Mouse (Mus musculus): ENCODE results near the gene Mex3a.

Gene Mex3a

DNA sequence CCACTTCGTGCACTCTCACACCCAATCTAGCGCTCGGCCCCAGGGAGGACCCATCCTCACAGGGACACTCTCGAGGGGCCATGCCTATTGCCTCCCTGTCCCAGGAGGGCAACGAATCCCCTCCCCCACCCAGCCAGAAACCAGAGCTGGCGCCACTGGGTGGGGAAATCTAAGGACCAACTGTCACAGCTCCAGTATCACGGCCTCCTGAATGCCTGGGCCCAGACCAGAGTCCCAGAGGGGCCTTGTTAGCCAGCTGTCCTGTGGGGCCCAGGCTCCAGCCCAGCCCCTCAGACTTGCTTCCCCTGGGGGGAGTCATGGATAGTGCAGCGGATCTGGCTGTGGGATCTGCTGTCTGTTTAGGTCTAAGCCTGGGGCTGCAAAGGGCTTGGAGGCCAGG, 4.6 kb upstream of the Mex3a start:
- DNase-seq (ENCODE audit: low read depth, low spot score), result no peak

DNA sequence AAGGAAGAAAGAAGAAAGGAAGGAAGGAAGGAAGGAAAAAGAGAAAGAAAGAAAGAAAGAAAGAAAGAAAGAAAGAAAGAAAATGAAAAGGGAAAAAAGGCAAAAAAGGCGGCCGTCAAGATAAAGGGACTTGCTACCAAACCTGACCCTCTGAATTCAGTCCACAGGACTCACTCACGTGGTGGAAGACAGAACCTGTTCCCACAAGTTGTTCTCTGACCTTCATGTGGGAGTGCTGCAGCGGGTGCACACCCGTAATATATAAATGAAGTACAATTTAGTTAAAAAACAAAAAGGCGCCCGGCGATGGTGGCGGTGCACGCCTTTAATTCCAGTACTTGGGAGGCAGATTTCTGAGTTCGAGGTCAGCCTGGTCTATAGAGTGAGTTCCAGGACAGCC, 3.5 kb upstream of the Mex3a start:
- no peak for DNase-seq (ENCODE audit: low read depth, low spot score)

DNA sequence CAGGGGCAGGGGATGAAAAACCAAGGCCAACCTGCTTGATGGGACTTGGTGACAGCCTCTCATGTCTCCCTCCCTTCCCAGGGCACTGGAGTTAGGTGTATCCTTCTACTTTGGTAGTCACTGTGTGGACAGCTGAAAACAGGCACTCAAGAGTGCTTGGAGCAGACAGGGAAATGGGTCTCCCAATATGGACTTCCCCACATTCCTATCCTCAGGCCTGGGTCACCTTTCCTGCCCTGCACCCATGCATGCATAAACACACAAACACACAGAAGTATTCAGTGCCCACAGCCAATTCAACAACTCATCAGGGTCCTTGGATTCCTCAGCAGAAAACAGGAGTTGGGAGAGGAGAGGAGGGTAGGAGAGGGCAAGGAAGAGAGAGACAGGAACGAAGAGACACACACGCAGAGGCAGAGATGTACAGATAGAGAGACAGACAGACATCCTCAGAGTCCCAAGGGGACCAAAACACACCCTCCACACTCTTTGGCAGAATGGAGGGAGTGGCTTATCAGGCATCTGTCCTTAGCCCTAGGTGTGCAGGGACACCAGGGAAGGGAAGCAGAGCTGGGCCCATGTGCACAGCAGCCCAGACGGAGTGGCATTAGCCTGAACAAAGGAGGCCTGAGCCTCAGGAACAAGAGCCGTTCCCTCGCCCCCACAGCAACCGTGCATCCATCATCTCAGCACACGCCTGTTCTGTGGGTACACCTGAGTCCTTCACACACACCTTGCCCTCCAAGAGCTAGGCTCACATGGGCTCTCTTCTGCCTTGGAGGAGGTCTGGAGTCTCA, 2.8 kb upstream of the Mex3a start:
- DNase-seq (ENCODE audit: low read depth, low spot score), result no peak

DNA sequence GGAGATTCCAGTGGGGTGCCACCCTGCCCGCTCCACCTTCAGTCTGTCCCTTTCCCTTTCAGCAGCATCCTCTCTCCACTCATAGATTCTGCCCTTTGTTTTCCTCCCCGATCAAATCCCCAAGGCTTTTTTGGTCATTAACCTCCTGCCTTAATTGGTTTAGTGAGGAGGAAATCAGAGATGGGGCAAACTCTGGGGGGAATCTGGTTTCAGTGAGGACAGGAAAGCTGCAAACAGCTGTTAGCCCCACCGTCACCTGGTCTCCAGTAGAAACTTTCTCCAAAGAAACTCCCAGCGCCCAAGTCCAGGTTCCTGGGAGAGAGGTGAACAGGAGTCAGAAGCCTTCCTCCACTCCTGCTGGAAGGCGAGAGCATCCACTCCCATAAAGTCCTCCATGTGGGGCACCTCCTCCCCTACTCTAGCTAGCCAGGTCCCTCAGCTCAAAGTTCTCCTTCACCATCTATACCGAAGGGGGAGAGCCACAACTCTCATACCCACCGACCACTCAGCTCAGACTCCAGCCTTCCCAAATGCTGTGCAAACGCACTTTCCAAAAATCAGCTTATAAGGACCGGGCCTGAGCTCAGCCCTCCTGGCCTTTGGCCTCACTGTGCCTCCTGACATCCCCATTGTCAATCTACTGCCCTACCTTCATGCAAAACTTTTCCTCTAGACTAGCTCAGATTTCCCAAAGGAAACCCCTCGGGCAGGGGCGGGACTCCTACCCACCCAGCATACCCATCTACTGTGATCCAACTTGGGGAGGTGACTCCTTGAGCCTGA, 1.9 kb upstream of the Mex3a start:
- peak; percentile 76 for DNase-seq (ENCODE audit: low read depth, low spot score)

DNA sequence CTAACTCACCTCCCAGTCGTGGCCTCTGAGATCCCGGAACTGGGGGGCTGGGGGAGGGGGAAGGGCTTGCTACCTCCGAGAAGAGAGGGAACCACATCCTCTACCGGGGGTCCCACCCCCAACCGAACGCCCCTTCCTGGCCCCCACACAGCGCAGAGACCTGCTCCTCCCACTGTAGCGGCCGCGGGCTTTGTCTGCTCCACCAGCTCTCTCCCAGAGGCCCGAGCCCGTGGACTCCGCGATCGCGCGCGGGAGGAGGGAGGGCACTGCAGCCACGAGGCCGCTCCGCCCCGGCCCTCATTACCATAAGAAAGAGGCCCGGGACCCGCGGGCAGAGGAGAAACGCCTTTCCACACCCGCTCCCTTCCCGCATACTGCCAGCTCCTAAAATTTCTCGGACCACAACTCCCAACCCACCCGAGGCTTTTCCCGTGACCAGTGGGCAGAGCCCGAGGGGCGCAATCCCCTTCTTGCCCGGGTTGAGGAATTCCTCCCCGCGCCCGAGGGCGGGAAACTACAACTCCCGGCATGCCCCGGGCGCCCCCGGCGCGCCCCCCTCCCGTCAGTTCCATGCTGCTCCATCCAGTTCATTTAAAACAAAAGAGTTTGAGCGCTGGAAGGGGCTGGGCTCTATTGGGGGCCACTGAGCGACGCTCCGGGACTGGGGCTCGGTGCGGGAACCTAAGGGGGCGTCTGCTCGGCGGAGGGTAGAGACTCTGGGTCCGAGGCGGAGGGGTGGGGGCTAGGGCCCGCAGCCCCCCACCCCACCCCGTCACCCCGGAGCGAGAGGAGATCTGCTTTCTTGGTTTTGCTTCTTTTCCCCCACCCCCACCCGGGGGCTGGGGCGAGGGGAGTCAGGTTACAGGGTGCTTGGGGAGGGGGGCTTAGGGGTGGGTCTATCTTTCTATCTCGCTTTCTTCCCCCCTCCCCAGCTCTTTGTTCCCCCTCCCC, 572 bp upstream of the Mex3a start:
- DNase-seq (ENCODE audit: low read depth, low spot score), result peak; percentile 91

DNA sequence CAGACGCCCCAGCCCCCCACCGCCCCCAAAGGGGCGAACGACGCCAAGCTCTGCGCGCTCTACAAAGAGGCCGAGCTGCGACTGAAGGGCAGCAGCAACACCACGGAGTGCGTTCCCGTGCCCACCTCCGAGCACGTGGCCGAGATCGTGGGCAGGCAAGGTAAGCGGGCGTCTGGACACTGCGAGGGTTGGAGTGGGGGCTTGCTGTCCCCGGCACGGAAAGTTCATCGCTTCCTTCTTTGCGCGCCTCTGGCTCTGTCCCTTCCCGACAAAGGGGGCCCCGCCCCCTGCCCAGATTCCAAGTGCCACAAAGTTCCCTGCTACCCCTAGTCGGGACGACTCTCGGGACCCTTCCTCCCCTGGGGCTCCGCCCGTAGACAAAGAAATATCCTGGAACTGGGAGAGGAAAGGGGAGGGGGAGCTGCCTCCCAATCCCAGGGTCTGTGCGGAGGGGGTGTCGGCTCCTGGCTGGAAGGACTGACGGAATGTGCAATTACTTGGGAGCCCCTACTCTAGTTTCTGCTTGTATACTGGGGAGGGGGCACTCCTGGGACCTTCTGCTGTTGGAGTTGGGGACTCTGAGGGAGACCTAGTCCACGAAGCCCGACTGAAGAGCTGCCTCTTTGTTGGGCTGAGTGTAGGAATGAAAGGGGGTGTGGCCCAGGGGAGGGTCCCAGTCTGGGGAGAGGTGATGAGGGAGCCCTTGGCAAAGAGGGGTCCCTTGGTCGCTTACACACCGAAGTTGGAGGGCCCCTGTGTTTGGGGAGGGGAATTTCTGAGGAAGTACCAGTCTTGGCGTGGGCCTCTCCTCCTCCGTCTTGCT, 705 bp downstream of the Mex3a start:
- DNase-seq (ENCODE audit: low read depth, low spot score), result peak; percentile 79

DNA sequence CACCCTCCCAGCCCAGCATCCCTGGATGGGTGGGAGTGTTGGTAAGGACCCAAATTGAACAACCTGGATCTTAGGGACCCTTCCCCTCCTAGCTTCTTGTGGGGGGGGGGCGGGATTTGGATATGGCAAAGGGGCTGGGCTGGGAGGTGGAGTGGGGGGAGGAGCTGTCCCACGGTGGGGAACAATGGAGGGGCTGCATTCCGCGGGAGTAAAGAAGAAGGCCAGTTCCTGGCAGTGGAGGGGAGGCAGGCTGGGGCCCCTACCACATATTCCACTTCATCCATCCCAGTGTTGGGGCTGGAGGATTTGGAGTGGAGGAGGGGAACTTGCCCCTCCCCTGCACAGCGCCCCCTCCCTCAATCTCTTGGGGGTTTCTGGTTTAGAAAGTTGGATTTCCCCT, 1.5 kb downstream of the Mex3a start:
- DNase-seq (ENCODE audit: low read depth, low spot score), result no peak

DNA sequence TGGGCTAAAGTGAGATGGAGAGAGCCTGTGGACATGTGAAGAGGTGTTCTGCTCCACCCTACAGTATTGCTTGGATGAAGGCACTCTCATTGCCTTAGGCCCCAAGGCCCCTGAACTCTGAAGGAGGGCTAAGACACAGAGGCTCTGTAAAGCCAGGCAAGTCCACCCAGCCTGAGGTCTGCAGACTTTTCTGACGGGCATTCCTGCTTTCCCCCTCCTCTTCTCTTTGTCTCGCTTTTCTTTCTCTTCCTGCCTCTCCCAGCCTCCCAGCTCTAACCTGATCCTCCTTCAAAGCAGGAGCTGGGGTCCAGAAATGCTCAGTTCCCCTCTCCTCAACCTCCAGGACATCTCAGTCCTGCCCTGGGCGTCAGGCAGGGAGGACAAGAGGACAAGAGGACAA, 2.8 kb downstream of the Mex3a start:
- DNase-seq (ENCODE audit: low read depth, low spot score), result no peak

DNA sequence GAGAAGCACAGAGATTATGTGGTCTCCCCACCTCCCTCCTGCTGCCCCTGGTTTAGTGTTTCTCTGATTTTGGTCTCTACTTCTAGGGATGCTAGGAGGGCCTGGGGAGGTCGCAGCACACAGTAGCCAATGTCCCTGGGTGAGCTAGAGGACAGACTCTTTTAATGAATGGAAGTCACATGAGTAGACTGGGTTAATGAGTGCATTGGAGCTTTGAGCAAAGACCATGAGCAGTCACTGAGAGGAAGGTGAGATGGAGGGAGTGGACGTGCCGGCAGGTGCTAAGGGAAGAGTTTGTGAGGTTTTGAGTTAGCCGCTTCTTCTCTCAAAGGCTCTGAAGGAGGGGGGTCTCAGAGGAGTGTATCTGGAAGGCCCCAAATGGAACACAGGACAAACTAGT, 3.3 kb downstream of the Mex3a start:
- no peak for DNase-seq (ENCODE audit: low read depth, low spot score)

DNA sequence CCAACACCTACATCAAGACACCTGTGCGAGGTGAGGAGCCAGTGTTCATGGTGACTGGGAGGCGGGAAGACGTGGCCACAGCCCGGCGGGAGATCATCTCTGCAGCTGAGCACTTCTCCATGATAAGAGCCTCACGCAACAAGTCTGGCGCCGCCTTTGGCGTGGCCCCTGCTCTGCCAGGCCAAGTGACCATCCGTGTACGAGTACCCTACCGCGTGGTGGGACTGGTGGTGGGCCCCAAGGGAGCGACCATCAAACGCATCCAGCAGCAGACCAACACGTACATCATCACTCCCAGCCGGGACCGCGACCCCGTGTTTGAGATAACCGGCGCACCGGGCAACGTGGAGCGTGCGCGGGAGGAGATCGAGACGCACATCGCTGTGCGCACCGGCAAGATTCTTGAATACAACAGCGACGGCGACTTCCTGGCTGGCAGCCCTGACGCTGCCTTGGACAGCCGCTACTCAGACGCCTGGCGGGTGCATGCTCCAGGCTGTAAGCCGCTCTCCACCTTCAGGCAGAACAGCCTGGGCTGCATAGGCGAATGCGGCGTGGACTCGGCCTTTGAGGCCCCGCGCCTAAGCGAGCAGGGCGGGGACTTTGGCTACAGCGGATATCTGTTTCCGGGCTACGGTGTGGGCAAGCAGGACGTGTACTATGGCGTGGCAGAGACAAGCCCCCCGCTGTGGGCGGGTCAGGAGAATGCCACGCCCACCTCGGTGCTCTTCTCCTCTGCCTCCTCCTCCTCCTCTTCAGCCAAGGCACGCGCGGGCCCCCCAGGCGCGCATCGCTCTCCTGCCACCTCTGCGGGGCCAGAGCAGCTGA, 4.1 kb downstream of the Mex3a start:
- DNase-seq (ENCODE audit: low read depth, low spot score), result peak; percentile 77

DNA sequence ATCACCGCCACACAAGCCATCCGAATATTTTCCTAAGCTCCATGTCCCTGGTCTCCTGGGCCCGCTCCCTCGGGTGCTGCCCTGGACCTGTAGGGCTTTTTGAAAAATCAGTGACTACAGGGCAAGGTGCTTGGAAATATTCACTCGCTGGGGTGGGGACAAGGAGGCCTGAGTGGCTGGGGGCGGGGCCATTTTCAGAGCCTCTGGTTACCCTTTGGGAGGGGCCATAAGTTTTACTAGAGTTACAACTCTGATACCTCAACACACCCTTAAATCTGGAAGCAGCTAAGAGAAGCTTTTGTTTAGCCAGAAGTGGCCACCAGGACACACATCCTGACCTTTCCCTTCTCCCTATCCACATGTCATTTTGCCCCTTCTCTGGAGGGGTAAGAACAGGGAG, 5.0 kb downstream of the Mex3a start:
- peak; percentile 59 for DNase-seq (ENCODE audit: low read depth, low spot score)

DNA sequence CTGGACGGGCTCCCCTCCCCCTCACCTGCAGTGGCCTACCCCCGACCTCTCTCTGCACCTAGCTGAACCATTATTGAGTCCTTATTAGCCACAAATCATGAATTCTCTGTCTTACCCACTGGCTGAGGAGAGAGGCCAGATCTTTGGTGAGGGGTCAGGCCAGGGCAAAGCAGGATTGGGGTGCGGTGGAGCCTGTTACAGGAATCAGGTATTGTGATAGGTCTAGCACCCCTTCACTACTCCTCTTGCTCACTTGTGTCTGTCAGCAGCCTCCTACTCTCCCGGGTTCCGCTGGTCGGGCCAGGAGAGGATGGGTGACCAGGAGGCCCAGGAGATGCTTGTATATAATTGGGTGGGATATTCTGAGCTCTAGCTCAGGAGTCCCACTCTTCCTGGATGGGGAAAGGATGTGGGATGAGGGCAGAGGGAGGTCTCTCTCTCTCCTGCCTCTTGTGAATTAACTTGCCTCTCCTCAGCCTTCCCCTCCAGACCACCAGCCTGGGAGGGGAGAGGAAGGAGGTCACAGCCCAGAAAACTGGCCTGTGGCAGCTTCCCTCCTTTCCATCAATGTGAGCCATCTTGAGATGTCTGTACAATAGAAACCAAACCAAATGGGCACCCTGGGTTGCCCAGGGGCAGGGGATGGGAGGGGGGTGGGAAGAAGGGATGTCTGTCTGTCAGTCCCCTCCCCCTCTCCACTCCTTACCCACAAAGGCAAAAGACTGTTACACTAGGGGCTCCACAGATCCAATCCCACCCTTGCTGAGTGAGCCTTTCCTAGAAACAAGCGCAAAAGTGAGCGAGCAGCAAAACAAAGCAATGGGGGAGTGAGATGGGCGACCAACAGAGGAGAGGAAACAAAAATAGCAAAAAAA, 6.3 kb downstream of the Mex3a start:
- no peak for DNase-seq (ENCODE audit: low read depth, low spot score)

DNA sequence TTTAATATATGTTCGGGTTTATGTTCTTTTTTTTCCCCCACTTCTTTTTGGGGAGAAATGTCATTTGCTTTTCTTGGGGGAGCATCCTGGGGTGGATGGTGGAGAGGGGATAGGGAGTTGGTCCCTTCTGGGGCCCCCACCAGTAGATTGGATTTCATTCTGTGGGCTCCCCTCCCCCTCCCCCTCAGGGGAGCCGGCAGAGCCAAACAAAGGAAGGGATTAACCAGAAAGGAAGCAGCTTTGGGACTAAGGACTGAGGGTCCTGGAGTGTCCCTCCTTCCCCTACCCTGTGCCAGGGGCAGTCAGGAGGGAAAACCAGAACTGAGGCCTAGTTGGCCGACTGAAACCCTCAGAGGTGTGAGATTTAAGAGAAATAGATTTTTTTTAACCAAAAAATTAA, 7.2 kb downstream of the Mex3a start:
- peak; percentile 64 for DNase-seq (ENCODE audit: low read depth, low spot score)

DNA sequence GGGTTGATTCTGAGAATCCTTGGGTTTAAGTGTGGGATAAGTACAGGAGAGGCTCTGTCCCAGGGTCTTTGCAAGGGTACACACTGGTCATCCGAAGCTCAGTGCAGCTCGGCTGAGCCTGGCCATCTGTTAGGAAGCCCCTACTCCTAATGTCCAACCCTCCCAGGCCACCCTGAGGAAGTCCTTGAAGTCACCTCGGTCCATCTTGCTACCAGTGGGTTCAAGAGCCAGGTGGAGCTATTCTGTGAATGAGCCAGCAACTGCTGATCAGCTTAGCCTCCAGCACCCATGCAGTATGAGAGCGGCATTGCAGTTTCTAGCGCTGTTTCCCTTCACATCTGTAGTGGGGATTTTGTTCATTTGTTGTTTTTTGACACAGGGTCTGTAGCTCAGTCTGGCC, 7.9 kb downstream of the Mex3a start:
- DNase-seq (ENCODE audit: low read depth, low spot score), result no peak

DNA sequence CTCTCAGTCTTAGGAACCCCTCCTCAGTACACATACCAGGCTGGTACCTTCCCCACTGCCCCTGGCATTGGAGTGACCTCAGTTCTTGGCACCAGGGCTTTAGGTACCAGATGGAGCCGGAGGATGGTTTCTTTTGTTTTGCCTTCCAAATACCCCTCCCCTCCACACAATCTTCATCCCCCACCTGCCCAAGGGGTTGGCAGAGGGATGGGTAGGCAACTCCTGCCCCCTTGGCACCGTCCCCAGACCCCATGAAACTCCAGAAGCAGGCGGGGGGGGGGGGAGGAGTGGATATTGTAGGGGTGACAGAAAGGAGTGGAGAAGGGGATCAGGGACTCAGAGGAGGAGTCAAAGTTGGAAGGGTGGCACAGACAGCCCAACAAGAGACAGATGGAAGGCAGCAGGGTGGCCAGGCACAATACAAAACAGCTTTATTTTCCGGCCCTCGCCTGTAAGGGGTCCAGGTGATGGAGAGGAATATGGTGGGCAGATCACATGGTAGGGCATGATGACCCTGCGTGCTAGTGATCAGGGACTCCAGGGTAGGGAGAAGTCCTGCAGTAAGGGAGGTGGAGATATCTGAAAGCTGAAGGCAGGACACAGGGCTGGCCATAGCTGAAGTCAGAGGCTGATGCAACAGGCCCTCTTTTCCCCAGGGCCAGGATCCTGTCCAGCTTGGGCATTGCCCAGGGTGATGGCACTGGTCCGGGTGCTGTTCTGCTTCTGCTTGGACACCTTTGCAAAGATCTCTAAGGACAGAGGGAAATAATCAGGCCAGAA, 9.6 kb downstream of the Mex3a start:
- DNase-seq (ENCODE audit: low read depth, low spot score), result no peak

DNA sequence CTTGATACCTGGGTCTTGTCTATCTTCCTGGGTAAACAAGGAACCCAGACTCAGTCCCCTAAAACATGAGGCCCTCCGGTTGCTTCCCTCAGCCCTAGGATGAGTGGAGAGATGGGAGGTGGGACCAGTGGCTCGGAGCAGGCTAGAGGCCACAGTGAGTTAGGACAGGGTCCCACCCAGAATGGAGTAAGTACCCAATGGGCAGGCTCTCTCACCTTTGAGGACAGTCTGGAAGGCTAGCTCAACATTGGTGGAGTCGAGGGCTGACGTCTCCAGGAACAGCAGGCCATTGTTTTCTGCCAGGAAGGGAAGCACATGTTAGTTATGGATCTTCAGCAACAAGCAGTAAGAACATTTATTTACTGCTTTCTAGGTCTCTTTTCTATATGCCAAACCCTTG, 10.3 kb downstream of the Mex3a start:
- no peak for DNase-seq (ENCODE audit: low read depth, low spot score)

DNA sequence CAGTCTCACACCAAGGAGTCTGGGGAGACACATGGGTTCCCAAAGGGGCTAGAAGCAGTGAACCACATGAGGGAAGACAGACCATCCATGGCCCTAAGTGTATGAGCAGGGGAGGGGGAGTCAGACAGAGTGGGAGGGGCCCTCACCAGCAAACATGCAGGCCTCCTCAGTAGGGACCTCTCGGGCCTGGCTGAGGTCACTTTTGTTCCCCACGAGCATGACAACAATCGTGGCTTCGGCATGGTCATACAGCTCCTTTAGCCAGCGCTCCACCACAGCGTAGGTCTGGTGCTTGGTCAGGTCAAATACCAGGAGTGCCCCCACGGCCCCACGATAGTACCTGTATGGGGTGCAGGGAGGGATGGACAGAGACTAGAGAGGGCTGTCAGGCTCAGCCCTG, 11.0 kb downstream of the Mex3a start:
- DNase-seq (ENCODE audit: low read depth, low spot score), result no peak

DNA sequence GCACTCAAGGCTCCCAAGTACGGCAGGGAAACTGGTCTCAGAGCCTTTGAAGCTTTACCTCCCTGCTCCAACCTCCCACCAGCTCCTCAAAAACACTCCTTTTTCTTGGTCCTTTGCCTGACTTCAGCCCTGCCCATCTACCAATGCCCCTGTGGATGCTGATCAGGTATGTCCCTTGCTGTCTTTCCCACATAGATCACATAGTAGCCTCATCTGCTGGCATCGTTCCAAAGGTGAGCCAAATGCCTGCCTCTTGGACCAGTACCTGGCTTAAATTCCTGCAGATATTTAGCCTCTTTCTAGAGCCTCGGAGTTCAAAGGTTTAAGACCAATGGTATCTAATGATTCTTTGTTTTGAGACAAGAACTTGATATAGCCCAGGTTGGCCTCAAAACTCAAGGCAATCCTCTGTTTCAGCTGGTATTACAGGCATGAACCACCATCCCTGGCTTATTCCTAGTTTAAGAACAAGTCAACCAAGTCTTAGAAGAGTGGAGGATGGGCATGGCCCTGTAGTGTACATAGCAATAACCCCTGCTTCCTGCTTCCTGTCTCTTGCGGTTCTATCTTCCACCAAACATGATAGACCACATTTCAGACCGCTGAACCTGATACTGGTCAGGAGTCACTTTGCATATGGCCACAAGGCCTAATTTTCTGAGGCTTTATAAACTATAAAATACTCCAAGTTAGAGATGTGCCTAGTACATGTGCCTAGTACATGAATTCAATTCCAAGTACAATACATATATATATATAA, 11.6 kb downstream of the Mex3a start:
- no peak for DNase-seq (ENCODE audit: low read depth, low spot score)

All from R1 (cell line).